Mouse (Mus musculus) heart, adult 2 months (tissue): ENCODE measurements around the gene Tet1.

Experiments used
- CTCF ChIP-seq: fragments of 200-600 bp; IDR thresholded peaks from 2 replicates; pipeline ENCODE4 v1.8.1; 2022; ENCODE audit warnings: antibody characterized with exemption, mild to moderate bottlenecking, moderate library complexity
- EP300 ChIP-seq: fragments of 200-500 bp; IDR thresholded peaks from 2 replicates; pipeline ENCODE4 v1.6.1; 2011; ENCODE audit warnings: low read depth, low read length, control low read depth; ENCODE audit not compliant: insufficient read depth
- POLR2A ChIP-seq: fragments of 200-500 bp; IDR thresholded peaks from 2 replicates; pipeline ENCODE4 v1.6.1; 2011; ENCODE audit warnings: mild to moderate bottlenecking, low read depth, low read length, control low read depth; ENCODE audit not compliant: insufficient read depth

DNA sequence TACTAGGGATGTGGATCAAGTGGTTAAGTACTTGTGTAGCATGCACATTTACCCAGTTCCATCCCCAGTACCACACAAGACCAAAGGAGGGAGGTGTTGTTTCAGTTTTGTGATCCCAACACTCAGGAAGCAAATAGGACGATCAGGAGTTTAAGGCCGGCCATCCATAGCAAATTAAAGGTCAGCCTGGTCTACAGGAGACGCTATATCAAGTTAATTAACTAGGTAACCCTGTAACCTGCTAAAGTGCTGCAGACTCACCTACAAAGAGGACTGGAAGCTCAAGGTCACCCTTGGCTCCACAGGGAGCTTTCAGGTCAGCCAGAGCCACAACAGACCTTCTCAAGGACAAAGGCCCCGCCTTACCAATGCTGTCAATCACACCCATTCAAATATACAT lies 12.0 kb downstream of the Tet1 start:
- TF ChIP-seq CTCF (0 out of 2 replicates have a peak, but pooled peaks have one; percentile 15), EP300 (no peak), POLR2A (no peak)
